Mouse (Mus musculus) lung, postnatal 0 days (tissue): ENCODE results near the gene Il12a. TPM values are rescaled to one million over a fixed set of nuclear protein-coding genes. Genes with fewer than 3 reads are reported as not detected.

Experiments used
- ATAC-seq: fragments of 200-750 bp; cut with Nextera tagmentation; 2 replicates; pipeline ENCODE4 v1.8.0; 2017; ENCODE audit warnings: moderate library complexity
- DNase-seq: peaks from one replicate; pipeline ENCODE4 v3.0.0-alpha.2; 2016; ENCODE audit warnings: low spot score
- H3K27ac ChIP-seq: fragments of 300-500 bp; sonication (generic); 2 replicates; pipeline ENCODE4 v1.5.1; 2014; ENCODE audit warnings: antibody characterized with exemption, mild to moderate bottlenecking, low read length, mixed read lengths
- H3K27me3 ChIP-seq: fragments of 300-500 bp; sonication (generic); replicated peaks from 2 replicates; pipeline ENCODE4 v1.6.1; 2014; ENCODE audit warnings: low read length, mixed read lengths; ENCODE audit not compliant: insufficient read depth
- H3K36me3 ChIP-seq: fragments of 300-500 bp; sonication (generic); 2 replicates; pipeline ENCODE4 v1.6.1; 2014; ENCODE audit warnings: low read length, mixed read lengths; ENCODE audit not compliant: insufficient read depth
- H3K4me1 ChIP-seq: fragments of 300-500 bp; sonication (generic); 2 replicates; pipeline ENCODE4 v1.6.1; 2014; ENCODE audit warnings: antibody characterized with exemption, low read depth, low read length, mixed read lengths; ENCODE audit not compliant: insufficient read depth
- H3K4me2 ChIP-seq: fragments of 300-500 bp; sonication (generic); replicated peaks from 2 replicates; pipeline ENCODE4 v1.6.1; 2014; ENCODE audit warnings: low read depth, mild to moderate bottlenecking, low read length, moderate library complexity, mixed read lengths
- H3K4me3 ChIP-seq: fragments of 300-500 bp; sonication (generic); 2 replicates; pipeline ENCODE4 v1.5.1; 2014; ENCODE audit warnings: low read depth, low read length
- H3K9ac ChIP-seq: fragments of 300-500 bp; sonication (generic); replicated peaks from 2 replicates; pipeline ENCODE4 v1.6.1; 2014; ENCODE audit warnings: low read depth, mild to moderate bottlenecking
- H3K9me3 ChIP-seq: fragments of 300-500 bp; sonication (generic); 2 replicates; pipeline ENCODE4 v1.6.1; 2016; ENCODE audit warnings: low read length, mixed read lengths
- CTCF ChIP-seq: IDR thresholded peaks from 2 replicates; pipeline ENCODE4 v1.5.1; 2016; ENCODE audit warnings: antibody characterized with exemption, mild to moderate bottlenecking
- EP300 ChIP-seq: IDR thresholded peaks from 2 replicates; pipeline ENCODE4 v1.6.1; 2016; ENCODE audit warnings: antibody characterized with exemption, mild to moderate bottlenecking, control low read depth
- WGBS: fragments of 180-500 bp; shearing (Covaris S2); extraction: QIAGEN DNeasy Blood & Tissue Kit; methylation state at CpG from one replicate; pipeline ENCODE4 v1.1.7; 2014; 5-methylcytosine and 5-hydroxymethylcytosine counted together
- polyA plus RNA-seq: library from polyadenylated mRNA; unstranded; fragments of >200 nt; fragmentation: Nextera tagmentation; extraction: Ambion mirVana; gene quantifications from 2 replicates; pipeline ENCODE4 v1.2.1, GENCODE M21; 2015

Gene Il12a
- 1.4 TPM in 2 replicates for polyA plus RNA-seq

DNA sequence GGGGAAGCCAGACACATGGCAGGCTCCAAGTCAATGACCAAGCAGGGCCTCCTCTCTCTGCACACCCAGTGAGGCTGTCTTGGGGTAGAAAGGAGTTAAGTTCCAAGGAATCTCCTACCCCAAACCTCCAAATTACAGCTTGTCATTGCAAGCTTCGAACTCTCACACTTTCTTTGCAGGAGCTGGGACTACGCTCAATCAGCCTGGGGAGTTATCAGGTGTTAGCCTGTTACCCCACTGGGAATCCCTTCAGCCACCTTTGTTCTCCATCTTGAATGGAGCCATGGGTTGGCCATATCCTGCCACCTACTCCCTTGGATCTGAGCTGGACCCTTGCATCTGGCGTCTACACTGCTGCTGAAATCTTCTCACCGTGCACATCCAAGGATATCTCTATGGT, at the start of gene Il12a:
Gene Il12a, plus strand, starts transcription at position 301 of the 400 bp plus-strand sequence.
- DNase-seq: no peak
- 92% methylated on average over 4 of the region's 4 CpGs for WGBS
- Histone ChIP-seq H3K4me3 (no peak within 1 kb of the TSS), H3K27ac (no peak within 1 kb of the TSS), H3K4me1 (no peaks in the 10 kb centered on the region), H3K27me3 (no peaks in the 10 kb centered on the region), H3K4me2 (0 out of 2 replicates have a peak within 1 kb of the TSS, but pooled peaks have one; percentile 14), H3K36me3 (no peaks in the 10 kb centered on the region), H3K9ac (no peak within 1 kb of the TSS), H3K9me3 (no peaks in the 10 kb centered on the region)
- TF ChIP-seq EP300: no peak
- no peak for TF ChIP-seq CTCF
- no peak for ATAC-seq

DNA sequence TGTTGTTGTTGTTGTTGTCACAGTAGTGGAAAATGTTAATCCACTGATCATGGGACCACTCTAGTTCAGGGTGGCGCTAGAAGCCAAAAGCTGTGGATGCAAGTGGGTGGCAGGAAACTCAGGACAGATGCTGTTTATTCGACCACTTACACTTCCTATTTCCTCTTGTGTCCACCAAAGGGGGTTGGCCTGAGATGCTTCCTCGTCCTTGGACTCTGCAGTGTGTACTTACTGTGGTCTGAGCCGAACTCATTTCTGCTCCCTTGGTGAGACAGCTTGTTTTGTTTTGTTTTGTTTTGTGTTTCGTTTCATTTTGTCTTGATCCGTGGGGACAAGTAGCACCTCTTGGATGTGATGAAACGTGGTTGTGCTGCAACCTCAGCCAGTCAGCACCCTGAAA, 47.5 kb upstream of the Il12a start:
- H3K9me3 ChIP-seq: no peaks in the 10 kb centered on the region
- H3K36me3 ChIP-seq: no peaks in the 10 kb centered on the region
- no peaks in the 10 kb centered on the region for H3K4me1 ChIP-seq
- TF ChIP-seq CTCF: no peak
- no peak for TF ChIP-seq EP300
- no peaks in the 10 kb centered on the region for H3K27me3 ChIP-seq
- ATAC-seq: no peak
- no peak overlapping the region for H3K9ac ChIP-seq
- no peak for DNase-seq
- H3K4me2 ChIP-seq: no peak overlapping the region
- H3K27ac ChIP-seq: no peak overlapping the region
- H3K4me3 ChIP-seq: no peak overlapping the region
- 69% methylated on average over 7 of the region's 7 CpGs for WGBS

GRCm38 (mm10) chr3:68646387-68647130, 43.9 kb upstream of the Il12a start:
- H3K36me3 ChIP-seq: no peaks in the 10 kb centered on the region
- no peaks in the 10 kb centered on the region for H3K4me1 ChIP-seq
- peak; percentile 66 for ATAC-seq
- H3K27ac ChIP-seq: no peak overlapping the region
- TF ChIP-seq CTCF (peak; percentile 64), EP300 (no peak)
- no peak overlapping the region for H3K9ac ChIP-seq
- no peak overlapping the region for H3K4me3 ChIP-seq
- H3K4me2 ChIP-seq: no peak overlapping the region
- no peaks in the 10 kb centered on the region for H3K9me3 ChIP-seq
- peak; percentile 47 for DNase-seq
- 69% methylated on average over 6 of the region's 6 CpGs for WGBS
- no peaks in the 10 kb centered on the region for H3K27me3 ChIP-seq

GRCm38 (mm10) chr3:68647282-68647681, 43.2 kb upstream of the Il12a start:
- no peaks in the 10 kb centered on the region for H3K27me3 ChIP-seq
- no peak overlapping the region for H3K4me3 ChIP-seq
- ATAC-seq (no peak), DNase-seq (no peak)
- no peak overlapping the region for H3K9ac ChIP-seq
- H3K36me3 ChIP-seq: no peaks in the 10 kb centered on the region
- no peak overlapping the region for H3K27ac ChIP-seq
- TF ChIP-seq CTCF (no peak), EP300 (no peak)
- H3K4me1 ChIP-seq: no peaks in the 10 kb centered on the region
- H3K9me3 ChIP-seq: no peaks in the 10 kb centered on the region
- 59% methylated on average over 3 of the region's 3 CpGs for WGBS
- H3K4me2 ChIP-seq: no peak overlapping the region

GRCm38 (mm10) chr3:68650251-68650650, 40.2 kb upstream of the Il12a start:
- Histone ChIP-seq H3K4me3 (no peak overlapping the region), H3K4me1 (no peaks in the 10 kb centered on the region), H3K4me2 (no peak overlapping the region), H3K27ac (no peak overlapping the region), H3K9me3 (no peaks in the 10 kb centered on the region), H3K36me3 (no peaks in the 10 kb centered on the region), H3K9ac (no peak overlapping the region), H3K27me3 (no peaks in the 10 kb centered on the region)
- no peak for TF ChIP-seq EP300
- TF ChIP-seq CTCF: no peak
- 91% methylated on average over 3 of the region's 3 CpGs for WGBS
- no peak for ATAC-seq
- no peak for DNase-seq

GRCm38 (mm10) chr3:68656607-68657352, 33.7 kb upstream of the Il12a start:
- Histone ChIP-seq H3K27me3 (no peaks in the 10 kb centered on the region), H3K4me2 (no peak overlapping the region), H3K4me3 (no peak overlapping the region), H3K4me1 (no peaks in the 10 kb centered on the region), H3K9ac (no peak overlapping the region), H3K36me3 (no peaks in the 10 kb centered on the region), H3K9me3 (no peaks in the 10 kb centered on the region), H3K27ac (no peak overlapping the region)
- ATAC-seq (no peak; the same call in 1 of the 2 replicates), DNase-seq (no peak)
- WGBS: 70% methylated on average over 4 of the region's 4 CpGs
- TF ChIP-seq CTCF (no peak), EP300 (no peak)
